Mouse (Mus musculus) ES-Bruce4 (cell line): Measurements from ENCODE around the gene Sap25. TPM values are rescaled to one million over a fixed set of nuclear protein-coding genes. Genes with fewer than 3 reads are reported as not detected.
"Not testable (repeated sequence)": the region's sequence is repeated elsewhere in the genome, so short reads cannot be mapped to it uniquely, and the experiment has no call there.

Experiments used
- H3K27ac ChIP-seq: 2 replicates; pipeline ENCODE4 v1.5.1; 2012; ENCODE audit warnings: low read length, inconsistent platforms; ENCODE audit not compliant: insufficient read depth
- H3K27me3 ChIP-seq: 2 replicates; pipeline ENCODE4 v1.6.1; 2012; ENCODE audit warnings: mild to moderate bottlenecking, low read length, inconsistent platforms; ENCODE audit not compliant: control insufficient read depth, poor library complexity, insufficient read depth, severe bottlenecking
- H3K36me3 ChIP-seq: 2 replicates; pipeline ENCODE4 v1.6.1; 2012; ENCODE audit warnings: inconsistent platforms, mild to moderate bottlenecking, low read length, moderate library complexity; ENCODE audit not compliant: control insufficient read depth, poor library complexity, insufficient read depth, severe bottlenecking
- H3K4me1 ChIP-seq: one replicate; pipeline ENCODE4 v1.8.1; 2011; ENCODE audit warnings: low read length; ENCODE audit not compliant: control insufficient read depth, insufficient read depth
- H3K4me3 ChIP-seq: 2 replicates; pipeline ENCODE4 v1.5.1; 2011; ENCODE audit warnings: low read depth, mild to moderate bottlenecking, low read length
- H3K9ac ChIP-seq: 2 replicates; pipeline ENCODE4 v1.6.1; 2012; ENCODE audit warnings: low read depth, mild to moderate bottlenecking, inconsistent platforms; ENCODE audit not compliant: poor library complexity, severe bottlenecking
- H3K9me3 ChIP-seq: replicated peaks from 2 replicates; pipeline ENCODE4 v1.6.1; 2012; ENCODE audit warnings: mild to moderate bottlenecking, low read length, inconsistent platforms; ENCODE audit not compliant: control insufficient read depth, poor library complexity, insufficient read depth, severe bottlenecking
- CTCF ChIP-seq: IDR thresholded peaks from one replicate; pipeline ENCODE4 v1.8.1; 2011; ENCODE audit warnings: low read depth, low read length
- EP300 ChIP-seq: IDR thresholded peaks from 2 replicates; pipeline ENCODE4 v1.6.1; 2011; ENCODE audit warnings: low read depth, low read length; ENCODE audit not compliant: insufficient read depth
- POLR2A ChIP-seq: IDR thresholded peaks from one replicate; pipeline ENCODE4 v1.8.1; 2011; ENCODE audit warnings: low read length; ENCODE audit not compliant: insufficient read depth
- polyA plus RNA-seq: library from polyadenylated mRNA; stranded (reverse); fragments of >200 nt; gene quantifications from 2 replicates; pipeline ENCODE4 v1.2.4, GENCODE M21; 2011; ENCODE audit warnings: low read depth; ENCODE audit not compliant: missing spikeins, insufficient read depth, insufficient read length

Gene Sap25
- polyA plus RNA-seq, 1 experiment, result 7.9 TPM

DNA sequence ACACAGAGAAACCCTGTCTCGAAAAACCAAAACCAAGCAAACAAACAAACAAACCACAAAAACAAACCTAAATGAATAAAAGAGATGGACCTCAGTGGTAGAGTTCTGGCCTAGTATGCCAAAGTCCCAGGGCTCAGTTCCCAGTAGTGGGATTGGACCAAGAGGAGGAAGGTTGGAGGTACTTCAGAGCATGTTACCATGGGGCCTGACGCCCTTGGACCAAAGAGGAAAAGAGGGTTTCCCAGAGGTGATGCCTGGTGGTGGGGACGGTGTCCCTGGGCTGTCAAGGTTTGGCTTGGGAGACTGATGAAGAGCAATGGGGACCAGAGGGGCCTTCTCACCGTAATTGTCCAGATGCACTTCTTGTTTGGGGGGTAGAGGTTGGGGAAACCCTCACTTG, 31.1 kb upstream of the Sap25 start:
- Histone ChIP-seq H3K4me1 (peaks cover 10% of the 10 kb centered on the region), H3K27ac (peak overlapping the region; percentile 62), H3K36me3 (peaks cover 8% of the 10 kb centered on the region), H3K9ac (peak overlapping the region; percentile 60), H3K27me3 (no peaks in the 10 kb centered on the region), H3K4me3 (peak overlapping the region; percentile 66), H3K9me3 (no peaks in the 10 kb centered on the region)
- TF ChIP-seq CTCF, result no peak
- TF ChIP-seq EP300, result no peak
- no peak for TF ChIP-seq POLR2A

DNA sequence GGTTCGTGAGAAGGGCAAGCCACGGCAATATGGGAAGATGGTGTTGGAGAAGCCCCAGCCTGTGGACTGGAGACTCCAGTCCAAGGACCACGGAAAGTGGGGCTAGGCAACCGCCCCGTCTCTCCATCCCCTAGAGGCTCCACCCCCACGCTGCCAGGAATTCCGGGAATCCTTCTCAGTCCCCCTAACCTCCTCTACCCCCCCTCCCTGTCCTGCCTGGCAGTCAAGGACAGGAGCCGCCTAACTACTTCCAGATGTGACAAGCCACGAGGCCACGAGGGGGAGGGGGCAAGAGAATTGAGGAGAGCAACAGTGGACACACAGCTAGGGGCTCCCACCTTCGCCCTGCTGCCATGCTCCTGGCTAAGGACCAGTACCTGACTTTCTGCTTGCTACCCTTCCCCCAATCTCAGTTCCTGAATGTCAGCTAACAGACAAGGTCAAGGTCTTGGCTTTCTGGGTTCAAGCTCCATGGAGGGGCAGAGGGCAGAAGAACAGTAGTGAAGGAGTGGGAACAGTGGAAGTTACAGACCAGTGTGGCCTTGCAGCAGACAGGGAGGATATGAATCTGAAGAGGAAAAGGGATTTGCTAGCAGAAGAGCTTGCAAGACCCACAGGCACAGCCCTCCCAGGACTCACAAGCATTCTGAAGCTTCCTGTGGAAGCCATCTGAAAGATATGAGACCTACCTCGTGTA, 30.4 kb upstream of the Sap25 start:
- H3K9me3 ChIP-seq, result no peaks in the 10 kb centered on the region

DNA sequence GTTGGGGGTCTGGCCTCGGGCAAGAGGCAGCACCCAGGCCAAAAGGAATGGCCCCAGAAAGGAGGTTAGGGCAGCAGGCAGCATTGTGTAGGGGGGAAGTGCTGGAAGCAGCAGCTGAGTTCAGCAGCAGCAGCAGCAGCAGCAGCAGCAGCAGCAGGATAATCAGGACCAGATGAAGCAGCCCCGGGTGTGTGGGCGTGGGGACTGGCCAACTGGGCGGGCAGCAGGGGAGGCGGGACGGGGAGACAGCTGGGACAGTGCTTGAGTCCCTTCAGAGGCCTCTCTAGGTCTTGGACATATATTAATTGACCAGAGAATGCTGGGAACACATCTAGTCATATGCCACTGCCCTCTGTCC, 29.9 kb upstream of the Sap25 start:
- peak overlapping the region; percentile 56 for H3K27ac ChIP-seq
- no peak for TF ChIP-seq POLR2A
- no peaks in the 10 kb centered on the region for H3K9me3 ChIP-seq
- peak overlapping the region; percentile 66 for H3K4me3 ChIP-seq
- no peaks in the 10 kb centered on the region for H3K27me3 ChIP-seq
- peaks cover 10% of the 10 kb centered on the region for H3K4me1 ChIP-seq
- peaks cover 1% of the 10 kb centered on the region; the same call in 1 of the 2 replicates for H3K36me3 ChIP-seq
- H3K9ac ChIP-seq, result peak overlapping the region; percentile 60; the same call in 1 of the 2 replicates

More for the DNA sequence above, 30.4 kb upstream of the Sap25 start:
- Histone ChIP-seq H3K36me3 (peaks cover 4% of the 10 kb centered on the region; the same call in 1 of the 2 replicates), H3K9ac (peak overlapping the region; percentile 60), H3K4me3 (peak overlapping the region; percentile 66), H3K27ac (peak overlapping the region; percentile 62), H3K27me3 (no peaks in the 10 kb centered on the region), H3K4me1 (peaks cover 10% of the 10 kb centered on the region)
- no peak for TF ChIP-seq CTCF
- peak; percentile 82 for TF ChIP-seq EP300
- TF ChIP-seq POLR2A, result no peak

DNA sequence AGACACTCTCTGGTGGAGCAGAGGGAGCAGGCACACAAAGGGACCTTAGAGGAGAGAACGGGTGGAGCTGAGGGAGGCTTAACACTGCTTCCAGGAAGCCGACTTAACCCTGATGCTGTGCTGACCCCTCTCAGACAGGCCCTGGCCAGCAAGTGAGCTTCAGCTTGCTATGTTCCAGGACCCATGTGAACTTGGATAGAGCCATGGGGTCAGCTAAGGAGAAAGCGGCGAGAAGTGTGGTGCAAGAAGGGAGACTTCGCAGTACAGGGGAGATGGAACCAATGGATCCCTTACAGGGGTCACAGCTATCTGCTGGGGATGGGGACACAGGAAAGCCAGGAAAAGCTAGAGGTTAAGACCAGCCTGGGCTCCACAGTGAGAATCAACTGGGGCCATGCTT, 28.1 kb upstream of the Sap25 start:
- Histone ChIP-seq H3K4me1 (peaks cover 7% of the 10 kb centered on the region), H3K9me3 (no peaks in the 10 kb centered on the region), H3K36me3 (no peaks in the 10 kb centered on the region), H3K27me3 (no peaks in the 10 kb centered on the region), H3K27ac (peak overlapping the region; percentile 86), H3K9ac (peak overlapping the region; percentile 60), H3K4me3 (no peak overlapping the region; the same call in 1 of the 2 replicates)
- TF ChIP-seq POLR2A (no peak), CTCF (no peak), EP300 (no peak)

DNA sequence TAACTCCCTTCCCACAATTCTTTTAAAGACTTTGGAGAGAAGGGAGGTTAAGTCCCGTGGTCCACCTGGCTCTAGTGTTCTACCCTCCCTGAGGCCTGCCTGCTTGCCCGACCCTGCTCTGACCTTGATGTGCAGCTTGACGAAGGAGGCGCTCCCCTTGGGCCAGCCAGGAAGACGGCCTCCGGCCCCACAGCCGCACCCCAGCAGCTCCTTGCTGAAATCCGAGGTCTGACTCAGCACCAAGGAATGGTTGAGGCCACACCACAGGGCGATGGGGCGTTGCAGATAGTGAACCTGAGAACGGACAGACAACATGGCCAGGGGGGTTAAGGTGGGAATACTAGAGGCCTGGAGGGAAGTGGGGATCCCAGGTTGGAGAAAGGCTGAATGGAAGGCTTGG, 27.6 kb upstream of the Sap25 start, which contains the start of gene Pcolce:
Pcolce (minus strand) TSS at position 235 of the 400 bp plus-strand sequence.
- Histone ChIP-seq H3K4me1 (peaks cover 7% of the 10 kb centered on the region), H3K36me3 (no peaks in the 10 kb centered on the region), H3K9me3 (no peaks in the 10 kb centered on the region), H3K4me3 (peak within 1 kb of the TSS; percentile 7; the same call in 1 of the 2 replicates), H3K27ac (peak within 1 kb of the TSS; percentile 86), H3K27me3 (no peaks in the 10 kb centered on the region), H3K9ac (peak within 1 kb of the TSS; percentile 60)
- TF ChIP-seq EP300 (peak; percentile 86), CTCF (no peak)

DNA sequence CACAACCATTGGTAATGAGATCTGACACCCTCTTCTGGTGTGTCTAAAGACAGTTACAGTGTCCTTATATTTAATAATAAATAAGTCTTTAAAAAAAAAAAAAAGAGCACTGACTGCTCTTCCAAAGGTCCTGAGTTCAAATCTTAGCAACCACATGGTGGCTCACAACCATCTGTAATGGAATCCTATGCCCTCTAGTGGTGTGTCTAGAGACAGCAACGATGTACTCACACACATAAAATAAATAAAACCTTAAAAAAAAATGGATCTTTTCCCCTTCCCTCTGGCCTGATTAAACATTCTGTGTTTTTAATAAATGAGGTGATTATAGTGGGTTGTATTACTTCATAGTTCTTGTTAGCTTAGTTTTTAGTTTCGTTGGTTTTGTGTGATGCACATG, 26.2 kb upstream of the Sap25 start:
- not testable (repeated sequence) for H3K36me3 ChIP-seq, H3K9me3 ChIP-seq, H3K4me3 ChIP-seq, H3K27me3 ChIP-seq, H3K9ac ChIP-seq, H3K4me1 ChIP-seq
- 0 out of 2 replicates have a peak overlapping the region, but pooled peaks have one; percentile 40 for H3K27ac ChIP-seq
